ENCODE assay signal across 29 mouse cellular contexts in genomic region chr10:96325297-96325696, GRCm38 (mm10).
DNase-seq lines count a peak whose midpoint lies in the region; ATAC-seq lines count a peak whose summit lies in the region.
"Had no signal": no experiment of that assay in that cellular context is flagged by ENCODE, and none has a peak within 500 bp of the region (broad histone marks: within the 10 kb centered on the region; RNA-seq: fewer than 3 reads in every experiment).

No protein-coding gene starts in this region.

- H3K9me3 ChIP-seq in heart, embryonic 12.5 days (replicated peaks), result no peaks in the 10 kb centered on the region
- H3K9me3 ChIP-seq: embryonic facial prominence, embryonic 10.5 days; embryonic facial prominence, embryonic 15.5 days; forebrain, embryonic 15.5 days; heart, embryonic 15.5 days; hindbrain, embryonic 12.5 days; kidney, embryonic 15.5 days; limb, embryonic 12.5 days; neural tube, embryonic 12.5 days had no signal

- no peak overlapping the region for H3K4me3 ChIP-seq in heart, embryonic 12.5 days
- H3K4me3 ChIP-seq: embryonic facial prominence, embryonic 10.5 days; embryonic facial prominence, embryonic 15.5 days; forebrain, embryonic 15.5 days; heart, embryonic 15.5 days; hindbrain, embryonic 12.5 days; kidney, embryonic 15.5 days; layer of hippocampus, adult 2 months; left cerebral cortex, adult 2 months; limb, embryonic 12.5 days; neural tube, embryonic 12.5 days had no signal

- 88% methylated on average over 1 of the region's 1 CpGs for WGBS in heart, embryonic 12.5 days

- H3K27me3 ChIP-seq in heart, embryonic 12.5 days (replicated peaks), result no peaks in the 10 kb centered on the region
- H3K27me3 ChIP-seq: CH12.LX; embryonic facial prominence, embryonic 15.5 days; forebrain, embryonic 15.5 days; heart, embryonic 15.5 days; hindbrain, embryonic 12.5 days; kidney, embryonic 15.5 days; limb, embryonic 12.5 days; neural tube, embryonic 12.5 days had no signal

- no peak overlapping the region for H3K27ac ChIP-seq in heart, embryonic 12.5 days (ENCODE audit: poor library complexity, severe bottlenecking)
- H3K27ac ChIP-seq: embryonic facial prominence, embryonic 10.5 days; embryonic facial prominence, embryonic 15.5 days; forebrain, embryonic 15.5 days; heart, embryonic 15.5 days; hindbrain, embryonic 12.5 days; kidney, embryonic 15.5 days; layer of hippocampus, adult 2 months; left cerebral cortex, adult 2 months; limb, embryonic 12.5 days; neural tube, embryonic 12.5 days; stomach, postnatal 0 days had no signal

- H3K9ac ChIP-seq in heart, embryonic 12.5 days, result no peak overlapping the region
- H3K9ac ChIP-seq: embryonic facial prominence, embryonic 15.5 days; forebrain, embryonic 15.5 days; heart, embryonic 15.5 days; hindbrain, embryonic 12.5 days; kidney, embryonic 15.5 days; limb, embryonic 12.5 days; neural tube, embryonic 12.5 days had no signal

- H3K36me3 ChIP-seq in heart, embryonic 12.5 days, result no peaks in the 10 kb centered on the region
- H3K36me3 ChIP-seq: embryonic facial prominence, embryonic 10.5 days; embryonic facial prominence, embryonic 15.5 days; forebrain, embryonic 15.5 days; heart, embryonic 15.5 days; hindbrain, embryonic 12.5 days; kidney, embryonic 15.5 days; limb, embryonic 12.5 days; neural tube, embryonic 12.5 days had no signal

- no peaks in the 10 kb centered on the region for H3K4me1 ChIP-seq in heart, embryonic 12.5 days (replicated peaks)
- H3K4me1 ChIP-seq: embryonic facial prominence, embryonic 15.5 days; forebrain, embryonic 15.5 days; heart, embryonic 15.5 days; hindbrain, embryonic 12.5 days; neural tube, embryonic 12.5 days had no signal

- ATAC-seq in megakaryocyte, adult 5-6 weeks (ENCODE audit: poor library complexity, severe bottlenecking), result 0 out of 2 replicates have a peak, but pooled peaks have one; percentile 28
- no peak for ATAC-seq in heart, embryonic 12.5 days (ENCODE audit: insufficient number of reproducible peaks, low FRiP score)
- ATAC-seq: forebrain, embryonic 15.5 days had no signal

- H3K4me2 ChIP-seq in heart, embryonic 12.5 days, result no peak overlapping the region
- H3K4me2 ChIP-seq: embryonic facial prominence, embryonic 15.5 days; forebrain, embryonic 15.5 days; heart, embryonic 15.5 days; hindbrain, embryonic 12.5 days; kidney, embryonic 15.5 days; limb, embryonic 12.5 days; neural tube, embryonic 12.5 days had no signal

- peak; percentile 25 for DNase-seq in 416B (ENCODE audit: low read depth)
- DNase-seq in NIH3T3 (ENCODE audit: low read depth), result peak; percentile 21
- DNase-seq in fibroblast of lung, adult 2 months (ENCODE audit: low read depth), result peak; percentile 26
- DNase-seq in cerebellum, adult 9-10 months, result no peak
- no peak for DNase-seq in adrenal gland, postnatal 36 days
- no peak for DNase-seq in heart, adult 18-20 months
- DNase-seq: adrenal gland, postnatal 25 days; cerebellum, adult 18-20 months; cerebellum, postnatal 14 days; kidney, adult 18-20 months; kidney, postnatal 25 days; lung, postnatal 4 days; midbrain, embryonic 14.5 days; right cerebral cortex, postnatal 4 days; thymus, adult 2 months had no signal

Comparison
In these comparisons a context has a peak if more than half of its experiments do, and no peak if none do; other contexts are left out.
1. DNase-seq: peak in 416B (single experiment), NIH3T3 (single experiment) and fibroblast of lung, adult 2 months (single experiment); none in cerebellum, adult 9-10 months (single experiment), adrenal gland, postnatal 36 days (0 of 2) and heart, adult 18-20 months (0 of 2).